Mouse (Mus musculus): ENCODE measurements at regions not wholly inside any gene's neighbourhood (a gene's known extent, or its start where the extent isn't known, plus 50 kb on each side); places are given as distances from the start of the nearest gene placed in this dataset.

DNA sequence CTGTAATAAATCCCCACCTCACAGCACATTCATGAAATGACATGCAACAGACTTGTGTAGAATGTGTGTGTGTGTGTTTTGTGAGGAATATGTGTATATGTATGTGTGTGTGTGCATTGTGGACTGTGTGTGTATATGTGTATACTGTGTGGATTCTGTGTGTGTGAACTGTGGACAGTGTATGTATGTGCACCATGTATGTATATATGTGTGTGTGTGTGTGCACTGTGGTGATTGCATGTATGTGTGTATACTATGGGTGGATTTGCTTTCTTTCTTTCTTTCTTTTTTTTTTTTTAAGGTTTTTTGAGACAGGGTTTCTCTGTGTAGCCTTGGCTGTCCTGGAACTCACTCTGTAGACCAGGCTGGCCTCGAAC lies 91.5 kb upstream of the Hdac4 start:
- Histone ChIP-seq H3K36me3 (replicated peaks in 1 of 2; ENCODE audit: control insufficient read depth in 1 of 2, insufficient read depth in 1 of 2, low read length in 1 of 2) (no peaks in the 10 kb centered on the region), H3K27me3 (replicated peaks) (peaks cover 78% of the 10 kb centered on the region), H3K4me3 (replicated peaks in 1 of 3; ENCODE audit: low read depth in 2 of 3, low read length in 2 of 3, poor library complexity in 1 of 3) (no peak overlapping the region), H3K9ac (ENCODE audit: insufficient read depth, low read depth) (no peak overlapping the region), H3K9me3 (replicated peaks; ENCODE audit: low read length) (peaks cover 7% of the 10 kb centered on the region), H3K4me2 (ENCODE audit: insufficient read depth, low read depth, poor library complexity, severe bottlenecking) (no peak overlapping the region), H3K27ac (ENCODE audit: insufficient read depth, low read depth) (no peak overlapping the region), H3K79me2 (replicated peaks; ENCODE audit: control insufficient read depth, extremely low read depth, insufficient read depth, poor library complexity, severe bottlenecking) (no peaks in the 10 kb centered on the region), H3K4me1 (ENCODE audit: control insufficient read depth in 1 of 2, insufficient read depth in 2 of 2) (no peaks in the 10 kb centered on the region)
- no peak for DNase-seq (ENCODE audit: extremely low read depth)
- TF ChIP-seq GABPA (IDR thresholded peaks at IDR 0.05; ENCODE audit: insufficient replicate concordance, low read depth, low read length) (no peak), TCF12 (IDR thresholded peaks at IDR 0.05; ENCODE audit: low read depth, low read length) (no peak), JUN (IDR thresholded peaks at IDR 0.05; ENCODE audit: insufficient read depth, low read depth, low read length) (no peak), USF2 (conservative IDR thresholded peaks at IDR 0.05; ENCODE audit: low read depth, low read length) (no peak), JUND (conservative IDR thresholded peaks at IDR 0.05; ENCODE audit: low read depth, low read length) (no peak), TBP (conservative IDR thresholded peaks at IDR 0.05; ENCODE audit: low read depth, low read length) (no peak), E2F4 (IDR thresholded peaks at IDR 0.05; ENCODE audit: insufficient replicate concordance, low read depth, low read length) (no peak), ZC3H11A (IDR thresholded peaks at IDR 0.05; ENCODE audit: low read depth, low read length) (no peak), NRF1 (IDR thresholded peaks at IDR 0.05; ENCODE audit: low read depth, low read length) (no peak), MEF2A (IDR thresholded peaks at IDR 0.05; ENCODE audit: borderline replicate concordance, low read depth, low read length) (no peak), PAX5 (IDR thresholded peaks at IDR 0.05; ENCODE audit: low read length) (no peak), MYC (IDR thresholded peaks at IDR 0.05; ENCODE audit: low read depth, low read length) (no peak), EP300 (IDR thresholded peaks at IDR 0.05; ENCODE audit: low read length) (no peak), MXI1 (IDR thresholded peaks at IDR 0.05; ENCODE audit: low read depth, low read length) (no peak), ELF1 (IDR thresholded peaks at IDR 0.05; ENCODE audit: low read depth, low read length) (no peak), RCOR1 (conservative IDR thresholded peaks at IDR 0.05; ENCODE audit: low read depth, low read length) (no peak)
- in situ Hi-C loops (cut with MboI; ENCODE audit: low pct_ligation_motif_present, low pct_unique_long_range_greater_than_20kb, low sequenced_read_pairs) (no loop called here), dilution Hi-C loops (cut with MboI; ENCODE audit: extremely low pct_ligation_motif_present, extremely low pct_unique_long_range_greater_than_20kb, low sequenced_read_pairs) (no loop called here)

DNA sequence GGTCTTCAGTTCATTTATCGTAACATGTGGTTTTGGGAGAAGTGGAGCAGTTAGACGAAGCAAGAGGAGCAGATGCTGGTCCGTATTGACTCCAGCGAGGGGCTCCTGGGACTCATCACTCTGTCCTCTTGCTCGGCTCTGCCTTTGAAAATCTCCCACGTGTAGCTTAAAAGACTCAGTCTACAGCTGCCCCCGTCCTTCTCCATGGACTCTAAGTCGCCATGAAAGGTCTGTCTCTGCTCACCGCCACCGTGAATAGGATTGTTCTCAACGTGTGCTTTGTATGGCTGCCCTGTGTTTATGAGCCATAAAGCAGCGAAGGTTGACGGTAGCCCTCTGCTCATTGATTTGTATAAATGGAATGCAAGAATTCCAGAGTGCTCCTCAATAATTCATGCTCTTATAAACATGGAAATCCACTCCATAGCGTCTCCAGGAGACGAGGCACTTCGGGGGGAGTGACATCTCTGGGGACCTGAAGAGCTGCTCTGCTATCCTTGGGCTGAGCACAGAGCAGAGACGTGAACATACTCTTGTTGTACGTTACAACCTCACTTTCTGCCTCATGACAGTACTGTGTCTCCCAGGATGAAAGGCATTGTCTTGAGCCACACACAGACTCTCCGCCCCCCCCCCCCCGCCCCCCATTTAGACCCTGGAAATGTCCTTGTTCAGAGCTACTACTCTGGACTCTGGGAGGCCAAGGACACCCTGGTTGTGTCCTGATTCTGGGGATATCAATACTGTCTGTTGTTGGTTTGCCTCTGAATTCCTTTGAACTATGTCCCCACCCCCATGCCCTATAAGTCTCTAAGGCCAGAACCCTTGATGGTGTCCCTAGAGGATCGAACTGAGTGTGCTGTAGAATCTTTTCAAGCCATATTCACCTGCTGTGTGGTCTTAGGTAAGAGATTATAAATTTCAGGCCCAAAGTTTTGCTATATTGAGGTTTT lies 90.8 kb upstream of the Hdac4 start:
- TF ChIP-seq NELFE (IDR thresholded peaks at IDR 0.05; ENCODE audit: low read depth, low read length) (no peak), NRF1 (IDR thresholded peaks at IDR 0.05; ENCODE audit: low read depth, low read length) (no peak), HCFC1 (IDR thresholded peaks at IDR 0.05; ENCODE audit: low read depth, low read length) (no peak), SMC3 (IDR thresholded peaks at IDR 0.05; ENCODE audit: low read depth, low read length) (no peak), TBP (conservative IDR thresholded peaks at IDR 0.05; ENCODE audit: low read depth, low read length) (no peak), MYC (IDR thresholded peaks at IDR 0.05; ENCODE audit: low read depth, low read length) (no peak), UBTF (IDR thresholded peaks at IDR 0.05; ENCODE audit: low read depth, low read length) (no peak), KAT2A (IDR thresholded peaks at IDR 0.05; ENCODE audit: insufficient replicate concordance, low read length) (no peak), PAX5 (IDR thresholded peaks at IDR 0.05; ENCODE audit: low read length) (no peak), JUN (IDR thresholded peaks at IDR 0.05; ENCODE audit: insufficient read depth, low read depth, low read length) (no peak)
- H3K4me2 ChIP-seq (ENCODE audit: insufficient read depth, low read depth, poor library complexity, severe bottlenecking) = no peak overlapping the region
- no peaks in the 10 kb centered on the region for H3K4me1 ChIP-seq (ENCODE audit: control insufficient read depth in 1 of 2, insufficient read depth in 2 of 2)
- H3K36me3 ChIP-seq (replicated peaks in 1 of 2; ENCODE audit: control insufficient read depth in 1 of 2, insufficient read depth in 1 of 2, low read length in 1 of 2) = no peaks in the 10 kb centered on the region
- no peak overlapping the region for H3K27ac ChIP-seq (ENCODE audit: insufficient read depth, low read depth)
- in situ Hi-C loops (cut with MboI; ENCODE audit: low pct_ligation_motif_present, low pct_unique_long_range_greater_than_20kb, low sequenced_read_pairs) (no loop called here), dilution Hi-C loops (cut with MboI; ENCODE audit: extremely low pct_ligation_motif_present, extremely low pct_unique_long_range_greater_than_20kb, low sequenced_read_pairs) (no loop called here)
- H3K27me3 ChIP-seq (replicated peaks) = peaks cover 82% of the 10 kb centered on the region
- H3K9me3 ChIP-seq (replicated peaks; ENCODE audit: low read length) = peaks cover 7% of the 10 kb centered on the region
- no peak overlapping the region for H3K9ac ChIP-seq (ENCODE audit: insufficient read depth, low read depth)
- H3K79me2 ChIP-seq (replicated peaks; ENCODE audit: control insufficient read depth, extremely low read depth, insufficient read depth, poor library complexity, severe bottlenecking) = no peaks in the 10 kb centered on the region
- DNase-seq (ENCODE audit: extremely low read depth) = no peak
- no peak overlapping the region for H3K4me3 ChIP-seq (replicated peaks in 1 of 3; ENCODE audit: low read depth in 2 of 3, low read length in 2 of 3, poor library complexity in 1 of 3)

Data from CH12.LX (cell line).